Mouse (Mus musculus) C2C12 (cell line): ENCODE data around the gene Ccl25. TPM values are rescaled to one million over a fixed set of nuclear protein-coding genes. Genes with fewer than 3 reads are reported as not detected.

Experiments used
- H3K27me3 ChIP-seq: one replicate; pipeline ENCODE4 v1.6.1; 2011; ENCODE audit not compliant: control insufficient read depth, insufficient read depth, insufficient read length
- H3K36me3 ChIP-seq: one replicate; pipeline ENCODE4 v1.6.1; 2011; ENCODE audit not compliant: control insufficient read depth, insufficient read depth
- H3K4me3 ChIP-seq: one replicate; pipeline ENCODE4 v1.5.1; 2011; ENCODE audit warnings: mild to moderate bottlenecking, control low read depth; ENCODE audit not compliant: poor library complexity, insufficient read depth, severe bottlenecking
- H3K79me2 ChIP-seq: one replicate; pipeline ENCODE4 v1.6.1; 2011; ENCODE audit not compliant: control insufficient read depth, insufficient read depth
- H3K79me3 ChIP-seq: one replicate; pipeline ENCODE4 v1.6.1; 2011; ENCODE audit warnings: low read depth, control low read depth
- H3ac ChIP-seq: one replicate; pipeline ENCODE3; 2011; ENCODE audit warnings: low read depth; ENCODE audit not compliant: control insufficient read depth, insufficient read length
- CEBPB ChIP-seq: IDR thresholded peaks from one replicate; pipeline ENCODE4 v1.6.1; 2011; ENCODE audit warnings: low read depth, mild to moderate bottlenecking, control low read depth, moderate library complexity
- CTCF ChIP-seq: IDR thresholded peaks from one replicate; pipeline ENCODE4 v1.5.1; 2011; ENCODE audit not compliant: control insufficient read depth, insufficient read depth, insufficient read length
- FOSL1 ChIP-seq: IDR thresholded peaks from one replicate; pipeline ENCODE4 v1.8.0; 2011; ENCODE audit warnings: mild to moderate bottlenecking, low read length; ENCODE audit not compliant: poor library complexity, insufficient read depth, severe bottlenecking
- MAX ChIP-seq: IDR thresholded peaks from one replicate; pipeline ENCODE4 v1.6.1; 2011; ENCODE audit warnings: mild to moderate bottlenecking, control low read depth
- MYOD1 ChIP-seq: IDR thresholded peaks from one replicate; pipeline ENCODE4 v1.6.1; 2011; ENCODE audit warnings: low read depth; ENCODE audit not compliant: control insufficient read depth, insufficient read length
- MYOG ChIP-seq: IDR thresholded peaks from one replicate; pipeline ENCODE4 v1.6.1; 2011; ENCODE audit not compliant: control insufficient read depth, insufficient read length; ENCODE audit errors: extremely low read depth
- USF1 ChIP-seq: IDR thresholded peaks from one replicate; pipeline ENCODE4 v1.6.1; 2011; ENCODE audit warnings: low read depth, mild to moderate bottlenecking, control low read depth, moderate library complexity
- long read RNA-seq, 2 experiments: library from polyadenylated mRNA; unstranded; transcript quantifications; one replicate each; pipeline ENCODE4 v2.0.0; 2019 to 2020
- polyA plus RNA-seq: library from polyadenylated mRNA; unstranded; fragments of >200 nt; fragmentation: generic; extraction: Trizol; gene quantifications from one replicate; pipeline ENCODE4 v1.2.1, GENCODE M21; 2012; ENCODE audit warnings: missing spikeins

The Ccl25 gene
- 6.0 TPM for polyA plus RNA-seq
- long read RNA-seq, experiment 1, partial matches to known transcripts = 0 of 6 reads
- long read RNA-seq, experiment 1, other reads (novel, unspliced or antisense) = 5 of 6 reads
- long read RNA-seq, experiment 2, partial matches to known transcripts = 2 of 9 reads
- long read RNA-seq, experiment 2, other reads (novel, unspliced or antisense) = 1 of 9 reads

DNA sequence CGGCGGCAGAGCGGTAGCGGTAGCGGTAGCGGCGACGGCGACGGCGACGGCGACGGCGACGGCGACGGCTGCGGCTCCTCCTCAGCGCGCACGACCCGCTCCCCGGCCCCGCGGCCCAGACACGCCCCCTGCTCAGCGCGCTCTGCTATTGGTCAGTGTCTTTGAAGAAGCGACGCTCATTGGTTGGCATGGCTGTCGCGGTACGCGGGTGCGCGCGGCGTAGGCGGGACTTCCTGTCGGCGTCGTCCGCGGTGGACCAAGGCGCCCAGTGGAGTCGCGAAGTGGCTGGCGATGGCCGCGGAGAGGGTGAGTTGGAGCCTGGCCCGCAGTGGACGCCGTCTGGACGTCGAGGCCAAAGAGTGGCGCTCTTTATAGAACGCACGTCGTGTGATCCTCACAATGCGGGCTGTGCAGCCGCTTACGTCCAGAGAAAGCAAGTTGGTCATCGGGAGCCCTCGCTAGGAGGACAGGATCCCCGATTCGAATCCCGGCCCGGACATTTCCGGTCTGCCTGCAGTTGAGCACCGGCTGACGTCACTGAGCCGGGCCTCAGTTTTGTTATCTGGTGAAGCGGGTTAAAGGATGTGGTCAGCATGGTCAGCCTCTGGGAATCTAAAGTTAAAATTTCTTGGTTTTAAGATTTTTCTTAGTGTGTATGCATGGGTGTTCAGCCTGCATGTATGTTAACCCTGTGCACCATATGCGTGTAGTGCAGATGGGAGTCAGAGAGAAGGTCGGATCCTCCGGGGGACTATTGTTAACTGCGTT is at the start of gene Ccl25, which contains the start of gene Elavl1:
Gene Ccl25 (plus strand): TSS at position 228 of the 768 bp plus-strand sequence.
Gene Elavl1 (minus strand): TSS at position 431 of the 768 bp plus-strand sequence.
- H3K79me3 ChIP-seq = peaks cover 77% of the 10 kb centered on the region
- H3K27me3 ChIP-seq = no peaks in the 10 kb centered on the region
- peaks cover 82% of the 10 kb centered on the region for H3K79me2 ChIP-seq
- TF ChIP-seq CTCF = no peak
- no peak for TF ChIP-seq MAX
- TF ChIP-seq FOSL1 = no peak
- TF ChIP-seq MYOG = no peak
- H3K36me3 ChIP-seq = peaks cover 52% of the 10 kb centered on the region
- H3ac ChIP-seq = peak within 1 kb of the TSS; percentile 98
- peak within 1 kb of the TSS; percentile 76 for H3K4me3 ChIP-seq

DNA sequence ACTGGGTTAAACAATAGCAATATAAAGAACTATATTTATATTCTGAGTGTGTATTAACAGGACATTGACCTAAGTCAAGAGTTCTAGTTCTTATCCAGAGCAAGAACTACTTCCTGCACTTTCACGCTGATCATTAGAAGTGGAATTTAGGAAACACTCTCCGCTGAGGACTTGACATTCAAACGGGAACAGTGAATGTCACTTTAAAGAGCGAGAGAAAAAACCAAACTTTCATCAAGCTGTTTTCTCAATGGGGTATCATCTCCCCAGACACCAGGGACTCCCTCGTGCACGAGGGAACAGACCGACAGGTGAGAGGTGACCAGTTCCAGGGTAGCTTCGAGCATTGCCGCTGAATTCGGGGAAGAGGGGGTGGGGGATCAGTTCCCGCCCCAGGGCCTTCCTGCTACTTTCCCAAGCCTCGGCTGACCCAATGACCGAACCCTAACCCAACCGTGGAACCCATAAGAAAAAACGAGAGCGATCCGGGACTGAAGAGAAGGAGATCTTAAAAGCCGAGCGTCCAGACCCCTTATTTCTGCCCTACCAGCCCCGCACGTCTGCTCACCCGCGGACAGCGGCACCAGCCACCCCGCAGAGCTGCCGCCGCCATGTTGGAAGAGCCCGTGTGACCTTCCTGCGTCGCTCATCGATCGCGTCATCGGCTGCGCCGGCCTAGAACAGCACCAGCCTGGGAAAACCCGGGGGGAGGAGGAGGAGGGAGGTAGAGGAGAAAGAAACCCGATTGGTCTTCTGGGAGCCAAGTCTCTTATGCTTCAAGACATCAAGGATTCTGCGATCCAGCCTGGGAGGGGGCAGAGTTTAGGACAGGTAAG is 49.5 kb upstream of the Ccl25 start, which contains the start of gene Timm44:
Gene Timm44 (minus strand): TSS at position 639 of the 836 bp plus-strand sequence.
- H3K4me3 ChIP-seq = peak within 1 kb of the TSS; percentile 78
- H3ac ChIP-seq = peak within 1 kb of the TSS; percentile 87
- H3K27me3 ChIP-seq = no peaks in the 10 kb centered on the region
- H3K79me2 ChIP-seq = peaks cover 32% of the 10 kb centered on the region
- H3K79me3 ChIP-seq = peaks cover 17% of the 10 kb centered on the region
- no peak for TF ChIP-seq CEBPB
- no peak for TF ChIP-seq MYOG
- TF ChIP-seq CTCF = no peak
- no peak for TF ChIP-seq MAX
- no peak for TF ChIP-seq FOSL1
- TF ChIP-seq USF1 = peak; percentile 77
- TF ChIP-seq MYOD1 = no peak
- peaks cover 32% of the 10 kb centered on the region for H3K36me3 ChIP-seq

DNA sequence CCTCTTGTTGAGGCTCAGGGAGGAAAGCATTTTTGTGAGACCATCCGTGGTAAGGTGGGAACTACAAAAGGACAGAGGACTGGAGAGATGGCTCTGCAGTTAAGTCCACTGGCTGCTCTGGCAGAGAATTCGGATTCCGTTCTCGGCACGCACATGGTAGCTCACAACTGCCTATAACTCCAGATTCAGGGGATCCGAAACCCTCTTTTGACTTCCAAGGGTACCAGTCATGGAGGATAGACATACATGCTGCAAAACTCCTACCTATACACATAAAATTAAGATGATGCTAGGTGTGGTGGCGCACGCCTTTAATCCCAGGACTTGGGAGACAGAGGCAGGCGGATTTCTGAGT is 48.9 kb upstream of the Ccl25 start:
- Histone ChIP-seq H3K27me3 (no peaks in the 10 kb centered on the region), H3K4me3 (peak overlapping the region; percentile 78), H3ac (peak overlapping the region; percentile 61), H3K79me2 (peaks cover 32% of the 10 kb centered on the region), H3K36me3 (peaks cover 27% of the 10 kb centered on the region), H3K79me3 (peaks cover 17% of the 10 kb centered on the region)
- TF ChIP-seq FOSL1 (no peak), MAX (no peak), USF1 (no peak), MYOD1 (no peak), MYOG (no peak), CTCF (no peak), CEBPB (no peak)

DNA sequence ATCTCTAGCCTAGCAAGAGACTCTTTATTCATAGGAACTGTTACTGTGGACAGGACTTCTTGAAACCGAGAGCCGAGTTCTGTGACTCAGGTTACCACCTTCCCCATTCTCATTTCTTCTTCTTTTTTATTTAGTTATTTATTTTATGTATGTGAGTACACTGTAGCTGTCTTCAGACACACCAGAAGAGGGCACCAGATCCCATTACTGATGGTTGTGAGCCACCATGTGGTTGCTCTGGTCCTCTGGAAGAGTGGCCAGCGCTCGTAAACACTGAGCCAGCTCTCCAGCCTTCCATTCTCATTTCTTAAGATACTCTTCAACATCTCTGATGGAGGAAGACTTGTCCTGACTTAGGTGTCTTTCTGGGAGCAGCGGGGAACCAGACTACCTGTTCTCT is 32.3 kb upstream of the Ccl25 start:
- Histone ChIP-seq H3K79me2 (peaks cover 8% of the 10 kb centered on the region), H3K27me3 (no peaks in the 10 kb centered on the region), H3ac (no peak overlapping the region), H3K36me3 (peaks cover 92% of the 10 kb centered on the region), H3K4me3 (no peak overlapping the region), H3K79me3 (no peaks in the 10 kb centered on the region)
- TF ChIP-seq MYOD1 = no peak
- no peak for TF ChIP-seq USF1
- no peak for TF ChIP-seq MAX
- TF ChIP-seq CTCF = no peak
- no peak for TF ChIP-seq CEBPB
- no peak for TF ChIP-seq FOSL1
- TF ChIP-seq MYOG = no peak

DNA sequence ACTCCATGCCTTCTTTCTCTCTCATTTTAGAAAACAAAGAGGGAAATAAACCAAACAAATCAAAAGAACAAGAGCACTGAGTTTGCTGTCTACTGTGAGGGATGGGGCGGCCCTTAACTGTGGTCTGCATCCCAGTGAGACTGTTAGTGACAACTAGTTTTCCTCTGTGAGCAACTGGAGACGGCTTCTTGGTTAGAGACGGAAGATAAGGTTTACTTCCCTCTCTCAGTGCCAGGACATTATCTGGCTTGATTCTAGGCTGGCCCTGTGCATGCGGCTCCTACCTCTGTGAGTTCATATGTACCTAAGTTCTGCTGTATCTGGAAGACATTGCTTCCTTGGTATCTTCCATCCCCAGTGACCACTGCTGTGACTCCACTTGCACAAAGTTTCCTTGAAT is 27.2 kb upstream of the Ccl25 start:
- TF ChIP-seq CTCF = no peak
- no peak for TF ChIP-seq FOSL1
- no peak for TF ChIP-seq MYOD1
- TF ChIP-seq CEBPB = no peak
- no peaks in the 10 kb centered on the region for H3K27me3 ChIP-seq
- peaks cover 17% of the 10 kb centered on the region for H3K79me2 ChIP-seq
- H3K4me3 ChIP-seq = no peak overlapping the region
- peaks cover 3% of the 10 kb centered on the region for H3K79me3 ChIP-seq
- H3K36me3 ChIP-seq = peaks cover 92% of the 10 kb centered on the region
- no peak overlapping the region for H3ac ChIP-seq
